Mouse (Mus musculus) embryonic fibroblast, embryonic 13.5 days (primary cell): Measurements from ENCODE around the gene Dalrd3. TPM values are rescaled to one million over a fixed set of nuclear protein-coding genes. Genes with fewer than 3 reads are reported as not detected.
"Not testable (repeated sequence)": the region's sequence is repeated elsewhere in the genome, so short reads cannot be mapped to it uniquely, and the experiment has no call there.

Experiments
- H3K27ac ChIP-seq: 2 replicates; pipeline ENCODE4 v1.5.1; 2012; ENCODE audit warnings: low read length, control low read depth, inconsistent platforms; ENCODE audit not compliant: insufficient read depth
- H3K4me1 ChIP-seq: 2 replicates; pipeline ENCODE4 v1.6.1; 2011; ENCODE audit warnings: low read length; ENCODE audit not compliant: control insufficient read depth, insufficient read depth
- H3K4me3 ChIP-seq: 2 replicates; pipeline ENCODE4 v1.5.1; 2011; ENCODE audit warnings: mild to moderate bottlenecking, control low read depth, low read length; ENCODE audit not compliant: insufficient read depth
- CTCF ChIP-seq: IDR thresholded peaks from 2 replicates; pipeline ENCODE4 v1.5.1; 2011; ENCODE audit warnings: mild to moderate bottlenecking, control low read depth, low read length, moderate library complexity, borderline replicate concordance; ENCODE audit not compliant: insufficient read depth
- POLR2A ChIP-seq: IDR thresholded peaks from 2 replicates; pipeline ENCODE4 v1.6.1; 2011; ENCODE audit warnings: low read depth, mild to moderate bottlenecking, control low read depth, low read length, moderate library complexity
- polyA plus RNA-seq: library from polyadenylated mRNA; stranded (reverse); fragments of >200 nt; gene quantifications from 2 replicates; pipeline ENCODE4 v1.2.4, GENCODE M21; 2011; ENCODE audit warnings: low read depth; ENCODE audit not compliant: missing spikeins, insufficient read length

Gene Dalrd3
- polyA plus RNA-seq, 1 experiment: 29.2 TPM

DNA sequence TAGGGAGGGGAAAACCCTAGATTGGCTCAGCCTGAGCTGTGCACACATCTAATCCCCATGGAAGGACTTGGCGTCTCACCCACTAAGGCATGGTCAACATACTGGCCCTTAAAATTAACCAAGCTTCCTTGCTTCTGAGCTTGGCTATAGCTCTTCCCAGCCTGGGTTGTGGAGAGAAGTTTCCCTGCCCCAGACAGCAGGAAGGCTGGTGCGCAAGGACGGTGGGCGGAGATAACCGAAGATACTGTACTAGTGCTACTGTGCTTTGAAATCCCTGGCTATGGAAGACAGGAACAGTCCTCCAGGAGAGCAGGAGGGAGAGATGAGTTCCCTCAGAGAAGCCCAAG lies 9.6 kb downstream of the Dalrd3 start:
- TF ChIP-seq CTCF: no peak
- no peak for TF ChIP-seq POLR2A
- no peak overlapping the region for H3K27ac ChIP-seq
- H3K4me1 ChIP-seq: 0 out of 2 replicates have a peak, but pooled peaks cover 5% of the 10 kb centered on the region
- H3K4me3 ChIP-seq: no peak overlapping the region

DNA sequence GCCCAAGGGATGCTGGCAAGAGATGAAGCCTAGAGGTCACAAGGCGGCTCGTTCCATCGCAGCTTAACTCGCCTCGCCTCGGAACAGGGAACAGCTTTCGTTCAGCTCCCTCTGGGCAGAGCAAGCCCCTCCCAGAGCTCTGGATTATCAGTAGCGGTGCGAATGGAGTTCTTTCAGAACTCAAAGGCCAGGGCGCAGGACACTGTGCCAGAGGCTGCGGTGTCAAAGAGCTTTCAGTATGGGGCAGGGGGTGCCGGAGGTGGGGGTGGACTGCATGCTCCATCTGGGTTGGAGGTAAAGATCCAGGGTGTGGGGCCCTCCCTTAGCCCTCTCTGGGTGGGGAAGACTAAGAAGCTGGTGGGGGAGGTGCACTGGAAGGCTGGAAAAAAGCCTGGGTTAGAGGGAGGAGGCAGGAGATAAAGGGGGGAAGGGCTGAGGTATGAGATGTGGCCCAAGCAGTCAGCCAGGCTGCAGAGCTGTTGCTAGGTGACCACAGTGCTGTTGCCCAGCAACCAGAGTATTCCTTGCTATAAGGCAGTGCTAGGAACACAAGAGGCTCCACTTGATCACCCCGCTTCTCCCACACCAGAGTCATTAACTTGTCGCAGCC lies 18.0 kb downstream of the Dalrd3 start:
- Histone ChIP-seq H3K4me3 (no peak overlapping the region), H3K4me1 (peaks cover 5% of the 10 kb centered on the region; the same call in 1 of the 2 replicates), H3K27ac (no peak overlapping the region)
- TF ChIP-seq POLR2A (no peak), CTCF (no peak)

DNA sequence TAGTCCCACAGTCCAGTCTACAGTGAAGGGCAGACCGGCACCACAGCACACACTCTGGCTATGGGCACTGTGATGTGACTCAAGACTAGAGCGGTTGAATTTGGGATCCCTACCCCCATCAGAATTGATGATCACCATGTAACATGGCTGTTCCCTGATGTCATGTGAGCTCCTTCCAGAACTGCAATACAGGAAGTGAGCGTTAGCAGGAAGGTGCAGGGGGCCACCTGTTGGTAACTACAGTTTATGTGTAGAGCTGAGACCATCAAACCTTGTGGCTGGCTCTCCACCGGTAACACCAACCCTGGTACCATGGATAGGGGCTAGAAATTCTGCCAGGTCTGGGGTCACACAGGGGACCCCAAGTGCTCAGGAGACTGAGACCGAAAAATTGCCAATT lies 19.5 kb downstream of the Dalrd3 start:
- TF ChIP-seq POLR2A (no peak), CTCF (no peak)
- H3K27ac ChIP-seq: no peak overlapping the region
- no peak overlapping the region for H3K4me3 ChIP-seq
- H3K4me1 ChIP-seq: peaks cover 5% of the 10 kb centered on the region; the same call in 1 of the 2 replicates

DNA sequence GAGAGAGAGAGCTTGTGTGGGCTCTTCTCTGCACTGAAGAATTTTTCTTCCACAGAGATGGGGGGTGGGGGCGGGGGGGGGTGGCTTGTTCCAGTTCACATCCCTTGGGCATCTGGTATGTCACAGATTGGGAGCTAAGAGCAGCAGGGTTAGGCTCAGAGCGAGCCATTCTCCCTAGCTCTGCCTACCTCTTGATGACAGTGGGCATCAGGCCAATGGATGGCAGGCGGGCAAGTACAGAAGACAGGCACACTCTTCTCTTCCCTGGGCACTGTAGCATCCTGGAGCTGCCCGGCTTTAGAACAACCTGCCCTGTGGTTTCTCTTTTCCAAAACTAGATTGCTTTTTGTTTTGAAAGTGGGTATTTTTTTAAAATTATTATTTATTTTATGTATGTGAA lies 21.8 kb downstream of the Dalrd3 start:
- peaks cover 5% of the 10 kb centered on the region; the same call in 1 of the 2 replicates for H3K4me1 ChIP-seq
- no peak for TF ChIP-seq CTCF
- TF ChIP-seq POLR2A: no peak
- H3K4me3 ChIP-seq: no peak overlapping the region
- H3K27ac ChIP-seq: no peak overlapping the region

DNA sequence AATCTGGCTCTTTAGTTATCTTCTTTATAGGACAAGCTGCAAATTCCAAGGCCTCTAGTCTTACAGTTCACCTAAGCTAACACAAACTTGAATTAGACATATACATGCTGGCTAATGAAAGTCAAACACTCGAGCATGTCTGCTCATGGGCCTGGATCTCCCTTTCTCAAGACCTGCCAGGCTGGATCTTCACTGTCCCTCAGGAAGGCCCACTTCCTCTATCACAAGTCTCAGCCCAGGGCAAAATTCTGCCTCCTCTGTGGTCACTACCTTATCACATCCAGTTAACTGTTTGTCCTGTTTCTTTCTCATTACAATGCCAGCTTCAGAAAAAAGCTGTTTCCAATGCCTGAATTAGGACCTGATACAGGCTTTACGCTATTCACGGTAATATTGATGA lies 24.7 kb downstream of the Dalrd3 start:
- Histone ChIP-seq H3K4me3 (no peak overlapping the region), H3K4me1 (no peaks in the 10 kb centered on the region), H3K27ac (no peak overlapping the region)
- TF ChIP-seq CTCF: no peak
- no peak for TF ChIP-seq POLR2A

DNA sequence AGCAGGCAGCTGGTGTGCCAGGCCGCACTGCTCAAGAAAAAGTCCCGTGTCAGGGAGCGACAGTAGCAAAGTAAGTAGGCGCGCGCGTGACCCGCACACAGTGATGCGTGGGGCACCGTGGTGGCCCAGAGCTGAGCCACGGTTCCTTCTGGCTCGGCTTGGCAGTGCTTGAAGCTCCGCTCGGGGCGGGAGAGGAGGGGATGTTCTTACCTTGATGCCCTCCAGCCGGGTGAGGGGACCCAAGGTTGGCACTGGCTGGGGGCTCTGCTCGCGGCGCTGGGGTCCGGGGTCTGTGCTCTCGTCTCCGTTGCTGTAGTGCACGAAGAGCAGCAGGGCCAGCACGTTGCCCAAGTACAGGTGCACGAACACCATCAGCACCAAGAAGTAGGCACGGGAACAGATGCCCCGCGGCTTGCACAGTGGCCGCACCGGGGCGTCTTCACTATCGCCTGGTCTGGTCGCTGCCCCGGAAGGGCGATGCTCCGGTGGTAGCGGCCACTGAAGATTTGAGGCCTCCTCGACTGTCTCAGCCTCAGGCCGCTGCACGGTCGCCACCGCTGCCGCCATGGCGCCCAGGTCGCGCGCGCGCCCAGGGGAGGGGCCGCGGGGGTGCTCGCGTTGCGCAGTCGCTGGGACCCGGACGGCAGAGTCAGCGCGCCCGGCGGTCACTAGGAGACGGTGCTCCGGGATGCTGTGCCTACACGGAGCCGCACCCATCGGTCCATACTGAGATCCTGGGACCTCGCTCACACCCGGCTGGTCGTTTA lies 27.5 kb downstream of the Dalrd3 start, which contains the start of gene P4htm:
P4htm (minus strand) TSS at position 670 of the 767 bp plus-strand sequence.
- no peak for TF ChIP-seq CTCF
- peak; percentile 65 for TF ChIP-seq POLR2A
- H3K4me1 ChIP-seq: no peaks in the 10 kb centered on the region
- peak within 1 kb of the TSS; percentile 40 for H3K4me3 ChIP-seq
- no peak within 1 kb of the TSS for H3K27ac ChIP-seq

DNA sequence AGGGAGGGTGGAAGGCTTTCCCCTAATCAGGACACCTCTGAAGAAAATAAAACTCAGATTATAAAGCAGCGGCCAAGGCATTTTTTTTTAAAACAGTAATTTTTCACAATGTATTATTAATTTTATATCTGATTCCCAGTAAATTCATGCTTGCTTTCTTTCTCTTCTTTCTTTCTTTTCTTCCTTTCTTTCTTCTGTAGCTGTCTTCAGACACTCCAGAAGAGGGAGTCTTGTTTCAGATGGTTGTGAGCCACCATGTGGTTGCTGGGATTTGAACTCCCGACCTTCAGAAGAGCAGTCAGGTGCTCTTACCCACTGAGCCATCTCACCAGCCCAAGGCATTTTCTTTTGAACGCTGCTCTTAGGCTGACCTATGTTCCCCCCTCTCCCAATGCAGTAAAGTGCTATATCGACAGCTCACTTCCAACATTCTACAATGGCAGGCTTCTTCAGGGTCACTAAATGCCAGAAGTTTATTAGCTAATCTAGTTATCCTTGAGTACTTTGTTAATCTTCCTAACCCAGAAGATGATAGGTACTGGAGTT lies 29.4 kb downstream of the Dalrd3 start:
- no peak for TF ChIP-seq POLR2A
- Histone ChIP-seq H3K4me1 (no peaks in the 10 kb centered on the region), H3K4me3 (no peak overlapping the region), H3K27ac (no peak overlapping the region)

DNA sequence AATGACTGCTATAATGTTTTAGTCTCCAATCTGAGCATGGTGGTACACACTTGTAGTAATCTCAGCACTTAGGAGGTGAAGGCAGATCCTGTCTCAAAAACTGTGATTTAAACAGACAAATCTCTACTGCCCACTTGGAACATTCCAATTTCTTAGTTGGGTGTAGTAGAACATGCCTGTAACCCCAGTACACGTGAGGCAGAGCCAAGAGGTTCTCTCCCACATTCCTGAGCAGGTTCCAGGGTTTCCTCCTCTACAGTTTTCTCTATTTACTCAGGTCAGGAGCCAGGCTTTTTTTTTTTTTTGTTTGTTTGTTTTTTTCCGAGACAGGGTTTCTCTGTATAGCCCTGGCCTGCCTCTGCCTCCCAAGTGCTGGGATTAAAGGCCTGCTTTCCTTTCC lies 30.3 kb downstream of the Dalrd3 start:
- H3K4me3 ChIP-seq: no peak overlapping the region
- no peak for TF ChIP-seq CTCF
- TF ChIP-seq POLR2A: no peak
- no peaks in the 10 kb centered on the region for H3K4me1 ChIP-seq
- no peak overlapping the region for H3K27ac ChIP-seq

DNA sequence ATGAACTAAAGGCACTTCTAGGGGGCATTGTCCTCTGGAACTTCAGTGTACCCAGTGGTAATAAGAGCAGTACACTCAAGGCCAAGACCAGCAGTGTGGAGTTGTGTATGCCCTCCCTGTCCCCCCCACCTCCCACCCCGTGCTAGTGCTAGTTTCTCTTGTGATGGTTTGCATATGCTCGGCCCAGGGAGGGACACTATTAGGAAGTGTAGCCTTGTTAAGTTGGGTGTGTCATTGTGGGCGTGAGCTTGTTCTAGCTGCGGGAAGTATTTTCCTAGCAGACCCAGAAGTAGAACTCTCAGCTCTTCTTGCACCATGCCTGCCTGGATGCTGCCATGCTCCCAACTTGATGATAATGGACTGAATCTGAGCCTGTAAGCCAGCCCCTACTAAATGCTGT lies 32.3 kb downstream of the Dalrd3 start:
- TF ChIP-seq CTCF: no peak
- TF ChIP-seq POLR2A: no peak
- H3K27ac ChIP-seq: no peak overlapping the region
- H3K4me3 ChIP-seq: no peak overlapping the region
- H3K4me1 ChIP-seq: no peaks in the 10 kb centered on the region

DNA sequence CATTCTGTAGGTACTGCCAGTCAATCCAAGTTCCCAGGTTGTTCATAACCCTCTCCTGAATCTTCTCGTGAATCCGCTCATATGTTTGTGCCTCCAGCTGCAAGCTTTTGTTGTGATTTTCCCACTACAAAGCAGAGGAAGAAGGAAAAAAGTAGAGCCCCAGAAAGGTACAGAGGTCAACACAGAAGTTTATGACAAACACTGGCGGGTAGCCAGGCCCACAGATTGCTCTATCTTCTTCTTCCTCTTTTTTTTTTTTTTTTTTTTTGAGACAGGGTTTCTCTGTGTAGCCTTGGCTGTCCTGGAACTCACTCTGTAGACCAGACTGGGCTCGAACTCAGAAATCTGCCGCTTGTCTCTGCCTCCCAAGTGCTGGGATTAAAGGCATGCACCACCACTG lies 38.2 kb downstream of the Dalrd3 start:
- not testable (repeated sequence) for H3K4me3 ChIP-seq, H3K27ac ChIP-seq, H3K4me1 ChIP-seq

DNA sequence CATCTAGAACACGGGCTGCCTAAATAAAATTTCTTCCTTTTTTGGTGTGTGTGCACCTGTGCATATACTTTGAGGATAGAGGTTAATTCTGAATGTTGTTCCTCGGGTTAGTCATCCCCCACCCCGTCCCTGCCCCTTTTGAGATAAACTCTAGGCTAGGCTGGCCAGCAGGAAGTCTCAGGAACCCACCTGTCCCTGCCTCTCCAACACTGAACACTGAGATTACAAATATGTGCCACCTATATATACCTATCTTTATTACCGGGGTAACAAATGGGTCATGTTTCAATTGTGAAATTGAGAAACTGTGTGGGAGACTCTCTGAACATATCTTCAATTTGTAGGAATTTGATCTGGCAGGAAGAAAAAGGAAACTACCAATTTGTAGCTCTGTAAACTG lies 39.2 kb downstream of the Dalrd3 start:
- TF ChIP-seq CTCF (no peak), POLR2A (no peak)
- Histone ChIP-seq H3K4me3 (no peak overlapping the region), H3K27ac (no peak overlapping the region), H3K4me1 (no peaks in the 10 kb centered on the region)
